In the genomic region with DNA sequence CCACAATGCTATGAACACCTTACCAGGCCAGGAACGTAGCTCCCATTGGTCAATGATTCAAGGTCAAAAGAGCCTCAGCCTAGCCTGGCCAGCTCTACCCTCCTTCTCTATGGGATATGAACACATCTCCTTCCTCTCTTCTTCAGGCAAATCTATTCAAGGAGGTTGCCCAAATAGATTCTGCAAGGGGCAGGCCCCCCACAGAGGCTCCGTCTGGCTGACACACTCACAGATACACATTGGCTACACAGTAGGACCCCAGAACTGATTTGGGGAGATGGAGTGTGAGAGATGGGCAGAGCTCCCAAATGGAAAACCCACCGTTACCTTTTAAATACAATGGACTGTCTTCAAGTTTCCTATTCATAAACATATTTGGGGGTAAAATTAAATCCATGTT, we compare ENCODE assay signal across 28 mouse cellular contexts.
"Had no signal": no experiment of that assay in that cellular context is flagged by ENCODE, and none has a peak within 500 bp of the region (broad histone marks: within the 10 kb centered on the region; RNA-seq: fewer than 3 reads in every experiment).

No protein-coding gene starts in this region.

- H3K4me3 ChIP-seq: limb, embryonic 10.5 days; limb, embryonic 12.5 days; limb, embryonic 13.5 days; limb, embryonic 15.5 days; liver, embryonic 12.5 days; liver, embryonic 13.5 days; liver, embryonic 15.5 days; lung, embryonic 15.5 days; megakaryocyte, embryonic 14.5 days; midbrain, embryonic 10.5 days; midbrain, embryonic 12.5 days; midbrain, embryonic 13.5 days; midbrain, embryonic 15.5 days; myocyte; neural tube, embryonic 12.5 days; neural tube, embryonic 13.5 days had no signal

- H3K27me3 ChIP-seq: limb, embryonic 12.5 days; limb, embryonic 13.5 days; limb, embryonic 15.5 days; liver, embryonic 12.5 days; liver, embryonic 13.5 days; liver, embryonic 15.5 days; lung, embryonic 15.5 days; megakaryocyte, embryonic 14.5 days; midbrain, embryonic 12.5 days; midbrain, embryonic 13.5 days; midbrain, embryonic 15.5 days; neural tube, embryonic 12.5 days; neural tube, embryonic 13.5 days had no signal

- H3K27ac ChIP-seq: limb, embryonic 10.5 days; limb, embryonic 12.5 days; limb, embryonic 13.5 days; limb, embryonic 15.5 days; liver, embryonic 12.5 days; liver, embryonic 13.5 days; liver, embryonic 14.5 days; liver, embryonic 15.5 days; lung, embryonic 15.5 days; macrophage; midbrain, embryonic 10.5 days; midbrain, embryonic 12.5 days; midbrain, embryonic 13.5 days; midbrain, embryonic 15.5 days; neural tube, embryonic 12.5 days; neural tube, embryonic 13.5 days had no signal

- H3K4me1 ChIP-seq: limb, embryonic 10.5 days; limb, embryonic 13.5 days; liver, embryonic 12.5 days; liver, embryonic 13.5 days; liver, embryonic 15.5 days; megakaryocyte, embryonic 14.5 days; midbrain, embryonic 10.5 days; midbrain, embryonic 12.5 days; midbrain, embryonic 13.5 days; midbrain, embryonic 15.5 days; neural tube, embryonic 12.5 days; neural tube, embryonic 13.5 days had no signal

- DNase-seq: liver; liver, embryonic 13.5 days; liver, postnatal 0 days; lung, adult 18-20 months; lung, adult 2 months; lung, embryonic 14.5 days; lung, postnatal 10 days; lung, postnatal 14 days; lung, postnatal 36 days; lung, postnatal 4 days; midbrain, embryonic 14.5 days had no signal
